Mouse (Mus musculus): ENCODE measurements around the gene Cds1. TPM values are rescaled to one million over a fixed set of nuclear protein-coding genes. Genes with fewer than 3 reads are reported as not detected.

Cds1 gene
- total RNA-seq, 2 experiments from 2014 or later: not detected

- no peak for ATAC-seq (replicated peaks; ENCODE audit: low FRiP score, low TSS enrichment, poor library complexity, severe bottlenecking)
Observed at GRCm38 (mm10) chr5:101768558-101768957, 3.6 kb downstream of the Cds1 start.

- ATAC-seq (replicated peaks; ENCODE audit: low FRiP score, low TSS enrichment, poor library complexity, severe bottlenecking): no peak
Observed at GRCm38 (mm10) chr5:101772621-101773020, 7.7 kb downstream of the Cds1 start.

GRCm38 (mm10) chr5:101775262-101775661 lies 10.3 kb downstream of the Cds1 start:
- no peak for ATAC-seq (replicated peaks; ENCODE audit: low FRiP score, low TSS enrichment, poor library complexity, severe bottlenecking)

GRCm38 (mm10) chr5:101776528-101776927 lies 11.6 kb downstream of the Cds1 start:
- ATAC-seq (replicated peaks; ENCODE audit: low FRiP score, low TSS enrichment, poor library complexity, severe bottlenecking): no peak

- ATAC-seq (replicated peaks; ENCODE audit: low FRiP score, low TSS enrichment, poor library complexity, severe bottlenecking): no peak
Observed at GRCm38 (mm10) chr5:101779376-101779863, 14.5 kb downstream of the Cds1 start.

- ATAC-seq (replicated peaks; ENCODE audit: low FRiP score, low TSS enrichment, poor library complexity, severe bottlenecking): no peak
Observed at GRCm38 (mm10) chr5:101780918-101781317, 16.0 kb downstream of the Cds1 start.

- no peak for ATAC-seq (replicated peaks; ENCODE audit: low FRiP score, low TSS enrichment, poor library complexity, severe bottlenecking)
Observed at GRCm38 (mm10) chr5:101784328-101784727, 19.4 kb downstream of the Cds1 start.

- ATAC-seq (replicated peaks; ENCODE audit: low FRiP score, low TSS enrichment, poor library complexity, severe bottlenecking): no peak
Observed at GRCm38 (mm10) chr5:101784787-101785186, 19.9 kb downstream of the Cds1 start.

GRCm38 (mm10) chr5:101785921-101786614 lies 21.1 kb downstream of the Cds1 start:
- ATAC-seq (replicated peaks; ENCODE audit: low FRiP score, low TSS enrichment, poor library complexity, severe bottlenecking): no peak

GRCm38 (mm10) chr5:101789770-101790169 lies 24.8 kb downstream of the Cds1 start:
- no peak for ATAC-seq (replicated peaks; ENCODE audit: low FRiP score, low TSS enrichment, poor library complexity, severe bottlenecking)

- ATAC-seq (replicated peaks; ENCODE audit: low FRiP score, low TSS enrichment, poor library complexity, severe bottlenecking): no peak
Observed at GRCm38 (mm10) chr5:101790560-101790959, 25.6 kb downstream of the Cds1 start.

GRCm38 (mm10) chr5:101792665-101793064 lies 27.7 kb downstream of the Cds1 start:
- no peak for ATAC-seq (replicated peaks; ENCODE audit: low FRiP score, low TSS enrichment, poor library complexity, severe bottlenecking)

- no peak for ATAC-seq (replicated peaks; ENCODE audit: low FRiP score, low TSS enrichment, poor library complexity, severe bottlenecking)
Observed at GRCm38 (mm10) chr5:101801891-101802290, 37.0 kb downstream of the Cds1 start.

- no peak for ATAC-seq (replicated peaks; ENCODE audit: low FRiP score, low TSS enrichment, poor library complexity, severe bottlenecking)
Observed at GRCm38 (mm10) chr5:101802358-101803022, 37.6 kb downstream of the Cds1 start.

- 0 out of 2 replicates have a peak, but pooled peaks have one; percentile 65 for ATAC-seq (replicated peaks; ENCODE audit: low FRiP score, low TSS enrichment, poor library complexity, severe bottlenecking)
Observed at GRCm38 (mm10) chr5:101811296-101812169, 46.6 kb downstream of the Cds1 start.

- 0 out of 2 replicates have a peak, but pooled peaks have one; percentile 36 for ATAC-seq (replicated peaks; ENCODE audit: low FRiP score, low TSS enrichment, poor library complexity, severe bottlenecking)
Observed at GRCm38 (mm10) chr5:101816822-101817221, 51.9 kb downstream of the Cds1 start.

- no peak for ATAC-seq (replicated peaks; ENCODE audit: low FRiP score, low TSS enrichment, poor library complexity, severe bottlenecking)
Observed at GRCm38 (mm10) chr5:101819216-101819615, 54.3 kb downstream of the Cds1 start.

GRCm38 (mm10) chr5:101819844-101820243 lies 54.9 kb downstream of the Cds1 start:
- no peak for ATAC-seq (replicated peaks; ENCODE audit: low FRiP score, low TSS enrichment, poor library complexity, severe bottlenecking)

GRCm38 (mm10) chr5:101821052-101821451 lies 56.1 kb downstream of the Cds1 start:
- no peak for ATAC-seq (replicated peaks; ENCODE audit: low FRiP score, low TSS enrichment, poor library complexity, severe bottlenecking)
